17 mouse cellular contexts compared by ENCODE assay signal in genomic region chr10:121983993-121984610, GRCm38 (mm10).
DNase-seq lines count a peak whose midpoint lies in the region; ATAC-seq and TF ChIP-seq lines count a peak whose summit lies in the region.
"Had no signal": no experiment of that assay in that cellular context is flagged by ENCODE, and none has a peak within 500 bp of the region (broad histone marks: within the 10 kb centered on the region; RNA-seq: fewer than 3 reads in every experiment).

No protein-coding gene starts in this region.

- H3K4me3 ChIP-seq in gastrocnemius, adult 2 months, result no peak overlapping the region
- H3K4me3 ChIP-seq: embryonic facial prominence, embryonic 15.5 days; forebrain, embryonic 15.5 days; heart, embryonic 15.5 days; liver, embryonic 12.5 days had no signal

- DNase-seq in gastrocnemius, adult 2 months, result peak; percentile 42
- DNase-seq in gastrocnemius, postnatal 25 days, result no peak
- DNase-seq in kidney, adult 11 months, result peak; percentile 36
- peak; percentile 72 to 76 for DNase-seq in kidney, postnatal 36 days
- DNase-seq in layer of hippocampus, postnatal 25 days (ENCODE audit: extremely low spot score in 1 of 2, low spot score in 1 of 2), result no peak
- DNase-seq in cerebellum, postnatal 4 days (ENCODE audit: low spot score in 2 of 2), result no peak
- DNase-seq: cerebellum, adult 9-10 months; lung, postnatal 4 days; right cerebral cortex, postnatal 25 days; thymus, postnatal 14 days had no signal

- intact Hi-C loops in gastrocnemius, adult 2 months (cut with DNase I), result no loop called here

- H3K27ac ChIP-seq in gastrocnemius, adult 2 months, result no peak overlapping the region
- H3K27ac ChIP-seq: embryonic facial prominence, embryonic 15.5 days; forebrain, embryonic 15.5 days; heart, embryonic 15.5 days; liver, embryonic 12.5 days had no signal

- TF ChIP-seq CTCF in gastrocnemius, adult 2 months (IDR thresholded peaks at IDR 0.05), result no peak

- ATAC-seq in common myeloid progenitor, adult 5-6 weeks (replicated peaks; ENCODE audit: low read depth, poor library complexity, severe bottlenecking), result 0 out of 2 replicates have a peak, but pooled peaks have one; percentile 22
- no peak for ATAC-seq in megakaryocyte, adult 5-6 weeks (ENCODE audit: poor library complexity, severe bottlenecking)
- ATAC-seq: forebrain, embryonic 15.5 days; intestine, embryonic 16.5 days; liver, embryonic 12.5 days had no signal

Comparison
In these comparisons a context has a peak if more than half of its experiments do, and no peak if none do; other contexts are left out.
1. DNase-seq: peak in gastrocnemius, adult 2 months (single experiment), kidney, adult 11 months (single experiment) and kidney, postnatal 36 days (2 of 2); none in gastrocnemius, postnatal 25 days (single experiment), layer of hippocampus, postnatal 25 days (0 of 2) and cerebellum, postnatal 4 days (0 of 2).